Mouse (Mus musculus): Measurements from ENCODE around the gene Ptov1. TPM values are rescaled to one million over a fixed set of nuclear protein-coding genes. Genes with fewer than 3 reads are reported as not detected.
A peak's percentile ranks its signal among the peaks of the same experiment; 100 is the strongest.

Gene Ptov1
- total RNA-seq, 2 experiments from 2014 or later: 321 to 335 TPM

GRCm38 (mm10) chr7:44819863-44820262 lies 49.7 kb downstream of the Ptov1 start:
- TF ChIP-seq CTCF (conservative IDR thresholded peaks at IDR 0.05): no peak
- Histone ChIP-seq H3K4me3 (no peak overlapping the region), H3K27ac (peak overlapping the region; percentile 97; the same call in 1 of the 2 replicates)
- peak in 1 of 2 experiments; percentile 7 for DNase-seq (ENCODE audit: low spot score in 2 of 2)

GRCm38 (mm10) chr7:44819391-44819790 lies 50.2 kb downstream of the Ptov1 start:
- peak in 1 of 2 experiments; percentile 5 for DNase-seq (ENCODE audit: low spot score in 2 of 2)
- no peak overlapping the region; the same call in 1 of the 2 replicates for H3K4me3 ChIP-seq

GRCm38 (mm10) chr7:44818751-44819235 lies 50.8 kb downstream of the Ptov1 start:
- no peak for TF ChIP-seq CTCF (conservative IDR thresholded peaks at IDR 0.05)
- peak in 1 of 2 experiments; percentile 48 for DNase-seq (ENCODE audit: low spot score in 2 of 2)
- peak overlapping the region; percentile 39 for H3K4me3 ChIP-seq
- H3K27ac ChIP-seq: peak overlapping the region; percentile 97

More at GRCm38 (mm10) chr7:44819391-44819790, 50.2 kb downstream of the Ptov1 start:
- peak overlapping the region; percentile 97 for H3K27ac ChIP-seq
- TF ChIP-seq CTCF (conservative IDR thresholded peaks at IDR 0.05): no peak

- H3K4me3 ChIP-seq: peak overlapping the region; percentile 82; the same call in 1 of the 2 replicates
- TF ChIP-seq CTCF (conservative IDR thresholded peaks at IDR 0.05): peak; percentile 74
- DNase-seq (ENCODE audit: low spot score in 2 of 2): peak in 1 of 2 experiments; percentile 16
- H3K27ac ChIP-seq: peak overlapping the region; percentile 97
Observed at GRCm38 (mm10) chr7:44818164-44818563, 51.4 kb downstream of the Ptov1 start.

- DNase-seq (ENCODE audit: low spot score in 2 of 2): no peak
Observed at GRCm38 (mm10) chr7:44817441-44817840, 52.1 kb downstream of the Ptov1 start.

GRCm38 (mm10) chr7:44816470-44817021 lies 53.0 kb downstream of the Ptov1 start, which contains the start of gene Atf5:
Gene Atf5, minus strand, starts transcription at chr7:44816658.
- DNase-seq (ENCODE audit: low spot score in 2 of 2): peak in 1 of 2 experiments; percentile 35
- TF ChIP-seq CTCF (conservative IDR thresholded peaks at IDR 0.05): no peak
- Histone ChIP-seq H3K4me3 (peak within 1 kb of the TSS; percentile 82), H3K27ac (peak within 1 kb of the TSS; percentile 97)

More at GRCm38 (mm10) chr7:44817441-44817840, 52.1 kb downstream of the Ptov1 start:
- no peak for TF ChIP-seq CTCF (conservative IDR thresholded peaks at IDR 0.05)
- peak overlapping the region; percentile 97 for H3K27ac ChIP-seq
- H3K4me3 ChIP-seq: peak overlapping the region; percentile 82

- H3K4me3 ChIP-seq: peak within 1 kb of the TSS; percentile 82
- H3K27ac ChIP-seq: peak within 1 kb of the TSS; percentile 97
- peak; percentile 35; the same call in 1 of the 2 replicates for TF ChIP-seq CTCF (conservative IDR thresholded peaks at IDR 0.05)
- DNase-seq (ENCODE audit: low spot score in 2 of 2): peak; percentile 98 to 99
Observed at GRCm38 (mm10) chr7:44815721-44816469, 53.7 kb downstream of the Ptov1 start, which contains the start of the genes Nup62 and Il4i1. Gene Nup62, plus strand, starts transcription at chr7:44816088. Gene Il4i1, plus strand, starts transcription at chr7:44816387.

- Histone ChIP-seq H3K4me3 (peak overlapping the region; percentile 82), H3K27ac (peak overlapping the region; percentile 97)
- DNase-seq (ENCODE audit: low spot score in 2 of 2): no peak
- no peak for TF ChIP-seq CTCF (conservative IDR thresholded peaks at IDR 0.05)
Observed at GRCm38 (mm10) chr7:44814952-44815553, 54.5 kb downstream of the Ptov1 start.

GRCm38 (mm10) chr7:44814423-44814822 lies 55.2 kb downstream of the Ptov1 start:
- TF ChIP-seq CTCF (conservative IDR thresholded peaks at IDR 0.05): no peak
- H3K27ac ChIP-seq: no peak overlapping the region
- DNase-seq (ENCODE audit: low spot score in 2 of 2): peak in 1 of 2 experiments; percentile 7
- H3K4me3 ChIP-seq: no peak overlapping the region

- no peak overlapping the region for H3K27ac ChIP-seq
- TF ChIP-seq CTCF (conservative IDR thresholded peaks at IDR 0.05): no peak
- no peak overlapping the region for H3K4me3 ChIP-seq
- DNase-seq (ENCODE audit: low spot score in 2 of 2): no peak
Observed at GRCm38 (mm10) chr7:44813985-44814384, 55.6 kb downstream of the Ptov1 start.

Small RNA genes lying within 50 kb of the gene (microRNA-seq; reads per million reads assigned to microRNA genes)
- 0 reads per million in 2 experiments for gene Mir707

Other genes starting within 250 kb of the Ptov1 start
- 10 to 100 TPM; 30.4 TPM for gene Myh14, start 198.9 kb downstream of the Ptov1 start, total RNA-seq (2021)
- not detected for gene Izumo2, start 161.0 kb downstream of the Ptov1 start, total RNA-seq (2021)
- gene Vrk3, start 121.4 kb downstream of the Ptov1 start, total RNA-seq (2021): 10 to 100 TPM; 31.7 to 35.4 TPM
- gene Zfp473, start 118.7 kb downstream of the Ptov1 start, total RNA-seq (2021): under 1 TPM; 0.25 to 0.44 TPM
- gene Nup62, start 53.7 kb downstream of the Ptov1 start, total RNA-seq (2021): 10 to 100 TPM; 29.7 to 33.2 TPM
- 1 to 10 TPM; 2.6 to 3.3 TPM for gene Il4i1, start 53.4 kb downstream of the Ptov1 start, total RNA-seq (2021)
- gene Atf5, start 53.1 kb downstream of the Ptov1 start, total RNA-seq (2021): 10 to 100 TPM; 27.0 to 30.0 TPM
- gene Akt1s1, start 20.8 kb downstream of the Ptov1 start, total RNA-seq (2021): 10 to 100 TPM; 76.7 to 84.3 TPM
- 10 to 100 TPM; 69.0 to 81.3 TPM for gene Tbc1d17, start 20.7 kb downstream of the Ptov1 start, total RNA-seq (2021)
- 10 to 100 TPM; 33.1 to 36.3 TPM for gene Pnkp, start 12.6 kb downstream of the Ptov1 start, total RNA-seq (2021)
- gene Med25, start 22.9 kb upstream of the Ptov1 start, total RNA-seq (2021): 100 to 1,000 TPM; 103 to 107 TPM
- 10 to 100 TPM; 21.6 to 24.8 TPM for gene Fuz, start 26.3 kb upstream of the Ptov1 start, total RNA-seq (2021)
- gene Ap2a1, start 59.7 kb upstream of the Ptov1 start, total RNA-seq (2021): 100 to 1,000 TPM; 298 to 305 TPM
- 1 to 10 TPM; 1.3 to 2.0 TPM for gene Tsks, start 73.4 kb upstream of the Ptov1 start, total RNA-seq (2021)
- 100 to 1,000 TPM; 138 to 140 TPM for gene Cpt1c, start 105.1 kb upstream of the Ptov1 start, total RNA-seq (2021)
- 100 to 1,000 TPM; 165 to 171 TPM for gene Prmt1, start 116.8 kb upstream of the Ptov1 start, total RNA-seq (2021)
- gene Irf3, start 127.9 kb upstream of the Ptov1 start, total RNA-seq (2021): 10 to 100 TPM; 38.4 to 42.7 TPM
- 1 to 10 TPM; 2.5 to 3.7 TPM for gene Bcl2l12, start 128.9 kb upstream of the Ptov1 start, total RNA-seq (2021)
- gene Scaf1, start 146.6 kb upstream of the Ptov1 start, total RNA-seq (2021): 100 to 1,000 TPM; 166 to 168 TPM
- 10 to 100 TPM; 12.4 to 13.1 TPM for gene Rras, start 148.2 kb upstream of the Ptov1 start, total RNA-seq (2021)
- gene Prr12, start 183.1 kb upstream of the Ptov1 start, total RNA-seq (2021): 10 to 100 TPM; 77.6 to 81.4 TPM
- gene Nosip, start 192.6 kb upstream of the Ptov1 start, total RNA-seq (2021): 10 to 100 TPM; 54.2 to 57.7 TPM
- gene Prrg2, start 192.9 kb upstream of the Ptov1 start, total RNA-seq (2021): 1 to 10 TPM; 5.7 to 8.4 TPM
- gene Rcn3, start 222.4 kb upstream of the Ptov1 start, total RNA-seq (2021): 10 to 100 TPM in 1 of 2 experiments, 1 to 10 TPM in 1; 7.5 to 11.7 TPM
- gene Fcgrt, start 234.1 kb upstream of the Ptov1 start, total RNA-seq (2021): 10 to 100 TPM; 17.8 to 19.0 TPM